Mouse (Mus musculus): ENCODE results near the gene Sh3gl3.

Sh3gl3 gene

DNA sequence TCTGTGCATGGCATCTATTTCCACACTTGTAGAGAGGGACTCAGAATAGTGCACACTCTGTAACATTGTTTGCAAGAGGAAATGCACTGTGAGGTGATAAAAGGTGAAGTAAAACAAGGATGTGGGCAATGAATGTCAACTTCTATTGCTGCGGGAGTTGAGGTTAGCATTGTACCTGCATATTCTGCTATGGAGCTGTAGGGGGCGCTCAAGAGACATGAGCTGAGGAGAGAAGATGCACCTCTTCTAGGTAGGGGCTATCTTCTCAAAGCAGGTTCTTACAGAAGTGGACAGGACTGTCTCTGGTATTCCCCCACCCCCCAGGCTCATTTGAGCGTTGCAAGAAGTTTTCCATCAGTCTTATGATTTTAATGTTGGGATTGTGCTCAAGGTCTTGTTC lies 165.6 kb downstream of the Sh3gl3 start:
- in situ Hi-C loops (cut with MboI; ENCODE audit: unreplicated experiment in 2 of 2) = no loop called here

DNA sequence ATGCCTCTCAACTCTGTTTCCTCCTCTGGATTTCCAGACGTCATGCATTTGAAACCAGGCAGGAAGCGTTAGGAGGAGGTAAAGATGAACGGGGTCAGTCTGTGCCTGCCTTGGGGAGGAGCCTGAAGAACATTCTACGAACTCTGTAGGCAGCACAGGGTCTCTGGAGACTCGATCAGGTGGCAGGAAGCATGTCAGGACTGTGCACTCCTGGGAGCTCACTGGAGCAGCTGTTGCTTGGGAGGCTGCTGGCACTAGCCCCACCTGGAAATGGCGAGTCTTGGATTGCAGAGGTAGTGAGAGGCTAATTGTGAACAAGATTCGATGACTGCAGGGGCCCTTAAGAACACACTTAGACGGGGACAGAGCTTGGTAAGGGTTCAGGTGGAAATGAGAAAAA lies 167.8 kb downstream of the Sh3gl3 start:
- in situ Hi-C loops (cut with MboI; ENCODE audit: unreplicated experiment in 2 of 2) = no loop called here

DNA sequence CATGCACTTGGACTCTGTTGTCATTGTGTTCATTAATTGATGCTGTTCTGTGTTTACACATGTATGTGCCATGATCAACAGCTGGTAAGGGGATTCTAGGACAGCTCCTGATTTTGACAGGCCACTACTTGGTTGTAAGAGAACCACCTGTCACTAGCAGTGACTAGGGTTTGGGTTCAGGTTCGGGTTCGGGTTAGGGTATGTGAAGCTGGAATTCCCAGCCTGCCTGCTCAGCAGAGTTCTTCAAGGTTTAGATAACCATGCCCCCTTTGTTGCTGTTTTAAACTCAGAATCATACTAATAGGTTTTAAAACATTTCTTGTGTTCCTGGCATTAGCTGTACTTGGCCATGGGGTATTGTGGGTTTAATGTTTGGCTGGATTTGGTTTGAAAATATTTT lies 173.1 kb downstream of the Sh3gl3 start:
- in situ Hi-C loops (cut with MboI; ENCODE audit: unreplicated experiment in 2 of 2) = no loop called here

GRCm38 (mm10) chr7:82349796-82350195 lies 176.2 kb downstream of the Sh3gl3 start:
- in situ Hi-C loops (cut with MboI; ENCODE audit: unreplicated experiment in 2 of 2) = no loop called here

DNA sequence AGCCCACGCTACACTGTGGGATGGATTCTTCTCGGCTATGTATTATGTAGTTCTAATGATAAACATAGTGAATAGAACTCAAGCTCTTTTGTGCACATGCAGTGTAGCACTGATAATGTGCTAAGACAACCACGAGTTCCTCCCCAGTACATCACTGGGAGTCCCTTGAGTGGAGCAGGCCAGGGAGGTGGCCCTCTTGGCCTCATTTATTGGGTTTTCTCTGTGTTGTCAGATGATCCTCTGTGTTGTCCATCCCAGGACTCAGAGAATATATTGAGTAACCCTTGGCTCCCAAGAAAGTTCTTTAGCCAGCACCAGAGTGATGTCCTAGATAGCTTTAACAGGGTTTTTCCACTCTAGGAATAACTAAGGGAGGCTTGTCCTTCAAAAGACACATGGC lies 176.8 kb downstream of the Sh3gl3 start:
- in situ Hi-C loops (cut with MboI; ENCODE audit: unreplicated experiment in 2 of 2) = no loop called here
